Mouse (Mus musculus): ENCODE measurements around the gene Gmds.

GRCm38 (mm10) chr13:31992409-31993201 is 345.9 kb downstream of the Gmds start:
- TF ChIP-seq CTCF (IDR thresholded peaks at IDR 0.05; ENCODE audit: low read depth, low read length) = no peak
- no peak for TF ChIP-seq EP300 (IDR thresholded peaks at IDR 0.05; ENCODE audit: insufficient read depth, low read depth, low read length)
- TF ChIP-seq POLR2A (IDR thresholded peaks at IDR 0.05; ENCODE audit: insufficient read depth, low read length) = no peak

Measured in ES-Bruce4 (cell line).